Mouse (Mus musculus) limb, embryonic 14.5 days (tissue): ENCODE results near the gene Anxa5. TPM values are rescaled to one million over a fixed set of nuclear protein-coding genes. Genes with fewer than 3 reads are reported as not detected.
A peak's percentile ranks its signal among the peaks of the same experiment; 100 is the strongest.

ENCODE experiments used
- ATAC-seq: fragments of 200-750 bp; cut with Nextera tagmentation; 2 replicates; pipeline ENCODE4 v1.8.0; 2017; ENCODE audit warnings: low read depth, moderate number of reproducible peaks, moderate TSS enrichment; ENCODE audit not compliant: low FRiP score
- DNase-seq: peaks from one replicate; pipeline ENCODE4 v3.0.0-alpha.2; 2015; ENCODE audit warnings: low spot score
- H3K27ac ChIP-seq: fragments of 300-500 bp; sonication (generic); replicated peaks from 2 replicates; pipeline ENCODE4 v1.5.1; 2014; ENCODE audit warnings: low read depth, mild to moderate bottlenecking, low read length, moderate library complexity, mixed read lengths
- H3K27me3 ChIP-seq: fragments of 300-500 bp; sonication (generic); 2 replicates; pipeline ENCODE4 v1.6.1; 2014; ENCODE audit warnings: low read length, mixed read lengths; ENCODE audit not compliant: control insufficient read depth, insufficient read depth
- H3K36me3 ChIP-seq: fragments of 300-500 bp; sonication (generic); 2 replicates; pipeline ENCODE4 v1.6.1; 2014; ENCODE audit warnings: mild to moderate bottlenecking, low read length, moderate library complexity, mixed read lengths; ENCODE audit not compliant: control insufficient read depth, insufficient read depth
- H3K4me1 ChIP-seq: fragments of 300-500 bp; sonication (generic); 2 replicates; pipeline ENCODE4 v1.6.1; 2014; ENCODE audit warnings: antibody characterized with exemption, low read length, mixed read lengths; ENCODE audit not compliant: control insufficient read depth, insufficient read depth
- H3K4me2 ChIP-seq: fragments of 300-500 bp; sonication (generic); replicated peaks from 2 replicates; pipeline ENCODE4 v1.6.1; 2014; ENCODE audit warnings: low read depth, mild to moderate bottlenecking, low read length, moderate library complexity; ENCODE audit not compliant: severe bottlenecking
- H3K4me3 ChIP-seq: fragments of 300-500 bp; sonication (generic); replicated peaks from 2 replicates; pipeline ENCODE4 v1.5.1; 2014; ENCODE audit warnings: low read length
- H3K9ac ChIP-seq: fragments of 300-500 bp; sonication (generic); 2 replicates; pipeline ENCODE4 v1.6.1; 2014; ENCODE audit warnings: mild to moderate bottlenecking, low read depth, low read length, moderate library complexity; ENCODE audit not compliant: severe bottlenecking
- H3K9me3 ChIP-seq: fragments of 300-500 bp; sonication (generic); 2 replicates; pipeline ENCODE4 v1.6.1; 2016; ENCODE audit warnings: low read length; ENCODE audit not compliant: control insufficient read depth
- POLR2A ChIP-seq: fragments of 200-500 bp; IDR thresholded peaks from 2 replicates; pipeline ENCODE4 v1.8.0; 2012; ENCODE audit warnings: inconsistent platforms, mild to moderate bottlenecking, moderate library complexity, borderline replicate concordance; ENCODE audit not compliant: insufficient read depth, insufficient read length; ENCODE audit errors: extremely low read depth
- WGBS: fragments of 180-500 bp; shearing (Covaris S2); extraction: QIAGEN DNeasy Blood & Tissue Kit; methylation state at CpG from one replicate; pipeline ENCODE4 v1.1.7; 2014; 5-methylcytosine and 5-hydroxymethylcytosine counted together
- polyA plus RNA-seq, 2 experiments: library from polyadenylated mRNA; depleted of rRNA in 1 of 2; stranded (reverse) in 1 of 2; unstranded in 1 of 2; fragments of >200 nt; fragmentation: Nextera tagmentation in 1 of 2; extraction: Ambion mirVana in 1 of 2; gene quantifications; 2 replicates each; pipeline versions ENCODE4 v1.2.1 to v1.2.3; 2012 to 2014

Gene Anxa5
- polyA plus RNA-seq (2012; rRNA removed) = 348 and 392 TPM in 2 replicates
- polyA plus RNA-seq (2014; fragmentation: Nextera tagmentation; extraction: Ambion mirVana) = 423 and 449 TPM in 2 replicates

DNA sequence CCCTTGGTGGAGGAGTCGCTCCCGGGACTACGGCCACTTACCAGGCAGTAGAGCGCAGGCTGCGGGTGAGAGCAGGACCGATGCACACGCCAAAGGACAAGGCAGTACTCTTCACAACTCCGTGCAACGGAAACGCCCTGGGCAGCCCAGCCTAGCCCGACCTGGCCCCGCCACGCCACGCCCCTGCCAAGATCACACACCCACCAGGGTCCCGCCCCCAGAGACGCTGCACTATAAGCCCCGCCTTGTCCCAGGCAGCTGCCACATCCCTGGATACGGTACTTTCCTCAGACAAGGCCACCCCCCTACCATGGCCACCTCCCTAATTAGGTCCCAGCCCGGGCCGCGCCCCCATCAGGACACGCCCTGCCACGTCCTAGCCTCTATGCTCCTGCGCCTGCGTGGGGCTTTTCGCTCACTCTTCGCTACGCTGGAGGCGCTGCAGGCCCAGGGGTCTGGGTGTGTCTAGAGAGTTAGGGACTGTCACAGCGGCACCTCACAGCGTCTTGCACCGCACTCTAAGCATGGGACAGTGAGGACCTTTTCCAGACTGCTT, at the start of gene Anxa5, which contains the start of gene 1810062G17Rik:
Anxa5 (minus strand) TSS at position 363 of the 556 bp plus-strand sequence.
1810062G17Rik (plus strand) TSS at position 406 of the 556 bp plus-strand sequence.
- under 1% methylated on average over 29 of the region's 32 CpGs for WGBS
- H3K36me3 ChIP-seq = no peaks in the 10 kb centered on the region
- DNase-seq (peak; percentile 96), ATAC-seq (peak; percentile 96)
- TF ChIP-seq POLR2A = peak; percentile 90; the same call in 1 of the 2 replicates
- peak within 1 kb of the TSS; percentile 77 for H3K4me3 ChIP-seq
- no peaks in the 10 kb centered on the region for H3K9me3 ChIP-seq
- H3K27ac ChIP-seq = peak within 1 kb of the TSS; percentile 92
- peaks cover 13% of the 10 kb centered on the region; the same call in 1 of the 2 replicates for H3K4me1 ChIP-seq
- peak within 1 kb of the TSS; percentile 89 for H3K4me2 ChIP-seq
- no peaks in the 10 kb centered on the region for H3K27me3 ChIP-seq
- peak within 1 kb of the TSS; percentile 75 for H3K9ac ChIP-seq

DNA sequence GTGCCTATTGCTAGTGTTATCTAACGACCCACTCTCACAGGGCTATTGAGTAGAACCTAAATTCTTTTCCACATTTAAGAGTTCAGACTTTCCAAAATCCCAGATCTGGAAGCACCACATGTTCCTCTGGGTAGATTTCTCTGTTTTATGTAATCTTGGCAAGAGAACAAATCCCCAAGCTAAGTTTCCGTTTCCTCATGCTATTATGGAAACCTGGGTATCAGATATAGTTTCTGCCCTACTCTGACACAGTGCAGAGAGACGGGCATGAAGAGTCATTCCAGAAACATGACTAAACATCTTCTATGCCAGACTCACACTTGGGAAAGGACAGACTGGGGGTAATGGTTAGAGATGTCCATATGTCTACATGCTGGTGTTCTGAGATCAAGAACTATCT, 48.8 kb upstream of the Anxa5 start:
- Histone ChIP-seq H3K4me3 (no peak overlapping the region), H3K36me3 (no peaks in the 10 kb centered on the region), H3K4me2 (no peak overlapping the region), H3K9ac (no peak overlapping the region), H3K27ac (no peak overlapping the region), H3K27me3 (peaks cover 36% of the 10 kb centered on the region; the same call in 1 of the 2 replicates), H3K4me1 (peaks cover 7% of the 10 kb centered on the region; the same call in 1 of the 2 replicates), H3K9me3 (no peaks in the 10 kb centered on the region)
- DNase-seq (no peak), ATAC-seq (no peak)
- WGBS = 57% methylated on average over 3 of the region's 3 CpGs
- TF ChIP-seq POLR2A = no peak

DNA sequence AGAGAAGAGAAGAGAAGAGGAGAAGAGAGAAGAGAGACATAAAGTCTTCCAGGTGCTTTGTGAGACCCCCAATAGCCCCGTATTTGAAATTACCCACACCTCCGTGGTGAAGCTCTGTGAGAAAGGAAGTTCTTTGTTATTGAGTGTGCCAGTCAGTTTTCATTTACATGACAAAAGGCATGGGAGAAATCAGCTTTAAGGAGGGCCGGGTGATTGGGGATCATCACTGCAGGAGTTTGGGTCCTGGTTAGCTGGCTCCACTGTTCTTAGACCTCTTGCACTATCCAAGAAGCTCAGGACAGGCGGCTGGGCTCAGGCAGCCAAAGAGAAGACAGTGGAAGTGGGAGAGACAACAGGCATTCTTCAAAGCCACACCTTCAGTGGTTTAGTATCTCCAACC, 46.4 kb upstream of the Anxa5 start:
- H3K27ac ChIP-seq = no peak overlapping the region
- H3K9me3 ChIP-seq = no peaks in the 10 kb centered on the region
- TF ChIP-seq POLR2A = no peak
- H3K4me2 ChIP-seq = no peak overlapping the region
- ATAC-seq (no peak), DNase-seq (no peak)
- no peak overlapping the region for H3K4me3 ChIP-seq
- H3K9ac ChIP-seq = no peak overlapping the region
- WGBS = 8% methylated on average over 4 of the region's 4 CpGs
- H3K36me3 ChIP-seq = no peaks in the 10 kb centered on the region
- H3K27me3 ChIP-seq = peaks cover 39% of the 10 kb centered on the region; the same call in 1 of the 2 replicates
- H3K4me1 ChIP-seq = peaks cover 7% of the 10 kb centered on the region; the same call in 1 of the 2 replicates

DNA sequence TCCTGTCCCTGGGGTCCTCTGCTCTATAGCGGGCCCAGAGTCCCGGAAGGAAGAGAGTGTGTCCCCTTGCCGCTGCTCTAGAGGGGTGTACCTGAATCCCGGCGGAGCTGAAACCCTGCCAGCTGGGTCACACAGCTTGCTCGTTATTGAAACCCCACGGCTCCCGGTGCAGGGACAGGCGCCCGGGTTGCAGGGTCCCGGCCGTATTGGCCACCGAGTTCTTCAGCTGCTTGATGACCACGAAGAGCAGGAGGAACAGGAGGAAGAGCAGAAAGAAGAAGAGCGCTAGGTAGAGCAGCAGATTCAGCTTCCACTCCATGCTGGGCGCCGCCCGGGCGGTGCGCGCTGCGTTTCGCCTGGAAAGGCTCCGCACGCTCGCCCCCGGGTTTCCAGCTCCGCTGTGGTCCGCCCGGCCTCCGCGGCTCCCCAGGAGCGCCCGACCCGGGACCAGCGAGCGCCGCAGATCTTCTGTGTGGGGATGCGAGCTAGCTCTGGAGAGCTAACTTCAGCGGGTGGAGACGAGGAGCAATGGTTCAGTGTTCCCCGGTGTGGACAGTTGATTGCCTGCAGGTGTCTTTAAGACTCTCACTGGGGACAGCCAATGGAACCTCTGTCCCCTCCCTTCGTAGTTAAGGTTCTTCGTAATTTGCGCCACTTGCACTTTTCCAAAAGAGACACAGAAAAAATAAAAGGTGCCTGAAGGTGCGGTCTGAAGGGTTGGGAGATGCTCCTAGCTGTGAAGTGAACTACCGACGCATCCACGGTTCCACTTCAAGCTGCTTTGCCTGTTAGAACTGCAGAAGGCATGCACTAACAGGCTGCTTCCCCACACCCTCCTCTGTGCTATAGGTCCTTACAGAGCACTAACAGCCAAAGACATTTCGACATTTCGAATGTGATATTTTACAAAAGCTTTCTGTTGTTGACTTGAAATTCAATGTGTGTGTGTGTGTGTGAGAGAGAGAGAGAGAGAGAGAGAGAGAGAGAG, 45.7 kb upstream of the Anxa5 start, which contains the start of gene Gm11549:
Gm11549 (minus strand) TSS at position 741 of the 988 bp plus-strand sequence.
- H3K27ac ChIP-seq = no peak within 1 kb of the TSS
- 1% methylated on average over 49 of the region's 51 CpGs for WGBS
- H3K4me2 ChIP-seq = peak within 1 kb of the TSS; percentile 85
- TF ChIP-seq POLR2A = no peak
- peak within 1 kb of the TSS; percentile 43 for H3K4me3 ChIP-seq
- H3K4me1 ChIP-seq = peaks cover 7% of the 10 kb centered on the region; the same call in 1 of the 2 replicates
- DNase-seq (peak; percentile 13), ATAC-seq (0 out of 2 replicates have a peak, but pooled peaks have one; percentile 41)
- H3K9me3 ChIP-seq = no peaks in the 10 kb centered on the region
- H3K27me3 ChIP-seq = peaks cover 39% of the 10 kb centered on the region; the same call in 1 of the 2 replicates
- peak within 1 kb of the TSS; percentile 50 for H3K9ac ChIP-seq
- H3K36me3 ChIP-seq = no peaks in the 10 kb centered on the region

DNA sequence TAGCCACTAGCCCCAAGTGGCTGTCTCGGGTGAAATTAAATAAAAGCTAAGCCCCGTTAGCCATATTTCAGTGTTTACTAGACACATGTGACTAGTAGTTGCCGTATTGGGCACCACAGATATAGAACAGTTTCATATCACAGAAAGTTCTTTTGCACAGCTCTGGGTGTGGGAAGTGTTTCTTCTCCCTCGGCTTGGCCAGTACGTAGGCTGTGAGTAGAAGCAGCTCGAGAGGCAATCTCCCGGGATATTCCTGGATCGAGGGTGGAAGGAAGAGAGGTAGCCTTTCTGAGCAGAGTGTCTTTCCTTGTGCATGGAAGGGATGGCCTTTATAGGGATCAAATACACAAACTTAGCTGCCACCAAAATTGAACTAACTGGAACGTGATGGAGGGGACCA, 40.5 kb upstream of the Anxa5 start:
- Histone ChIP-seq H3K9ac (no peak overlapping the region), H3K4me1 (0 out of 2 replicates have a peak, but pooled peaks cover 3% of the 10 kb centered on the region), H3K27me3 (peaks cover 20% of the 10 kb centered on the region; the same call in 1 of the 2 replicates), H3K36me3 (no peaks in the 10 kb centered on the region), H3K4me2 (no peak overlapping the region), H3K4me3 (no peak overlapping the region), H3K9me3 (no peaks in the 10 kb centered on the region), H3K27ac (no peak overlapping the region)
- no peak for DNase-seq
- WGBS = 80% methylated on average over 9 of the region's 9 CpGs
- TF ChIP-seq POLR2A = no peak
- no peak for ATAC-seq
